Mouse (Mus musculus) embryonic facial prominence, embryonic 10.5 days (tissue): ENCODE measurements around the gene Socs3. TPM values are rescaled to one million over a fixed set of nuclear protein-coding genes. Genes with fewer than 3 reads are reported as not detected.

Experiments used
- DNase-seq: peaks from one replicate; pipeline ENCODE4 v3.0.0-alpha.2; 2017; ENCODE audit warnings: low spot score
- H3K27ac ChIP-seq: fragments of 300-500 bp; sonication (generic); replicated peaks from 2 replicates; pipeline ENCODE4 v1.5.1; 2016; ENCODE audit warnings: mild to moderate bottlenecking
- H3K27me3 ChIP-seq: fragments of 300-500 bp; sonication (generic); replicated peaks from 2 replicates; pipeline ENCODE4 v1.6.1; 2016; ENCODE audit warnings: low read depth, mild to moderate bottlenecking; ENCODE audit not compliant: poor library complexity, severe bottlenecking
- H3K36me3 ChIP-seq: fragments of 300-500 bp; sonication (generic); replicated peaks from 2 replicates; pipeline ENCODE4 v1.6.1; 2016; ENCODE audit warnings: mild to moderate bottlenecking, moderate library complexity
- H3K4me1 ChIP-seq: fragments of 300-500 bp; sonication (generic); 2 replicates; pipeline ENCODE4 v1.6.1; 2016
- H3K4me3 ChIP-seq: fragments of 300-500 bp; sonication (generic); 2 replicates; pipeline ENCODE4 v1.5.1; 2016; ENCODE audit warnings: mild to moderate bottlenecking, moderate library complexity
- H3K9me3 ChIP-seq: fragments of 300-500 bp; sonication (generic); 2 replicates; pipeline ENCODE4 v1.6.1; 2016; ENCODE audit warnings: mild to moderate bottlenecking
- WGBS: fragments of 180-500 bp; shearing (Covaris S2); methylation state at CpG from one replicate; pipeline ENCODE4 v1.1.7; 2016; 5-methylcytosine and 5-hydroxymethylcytosine counted together
- polyA plus RNA-seq: library from polyadenylated mRNA; unstranded; fragments of >200 nt; fragmentation: Nextera tagmentation; extraction: Ambion mirVana; gene quantifications from 2 replicates; pipeline ENCODE4 v1.2.1, GENCODE M21; 2016

Gene Socs3
- 13.6 and 16.7 TPM in 2 replicates for polyA plus RNA-seq

GRCm38 (mm10) chr11:117969945-117970872 is at the start of gene Socs3:
Socs3 (minus strand) TSS chr11:117970047.
- Histone ChIP-seq H3K4me3 (peak within 1 kb of the TSS; percentile 76), H3K9me3 (no peaks in the 10 kb centered on the region), H3K27ac (peak within 1 kb of the TSS; percentile 97), H3K36me3 (peaks cover 18% of the 10 kb centered on the region), H3K27me3 (peaks cover 75% of the 10 kb centered on the region), H3K4me1 (peaks cover 93% of the 10 kb centered on the region)
- 9% methylated on average over 21 of the region's 21 CpGs for WGBS
- DNase-seq = peak; percentile 93

- Histone ChIP-seq H3K27me3 (no peaks in the 10 kb centered on the region), H3K4me1 (peaks cover 23% of the 10 kb centered on the region), H3K27ac (no peak overlapping the region), H3K9me3 (no peaks in the 10 kb centered on the region), H3K36me3 (peaks cover 98% of the 10 kb centered on the region), H3K4me3 (no peak overlapping the region)
- 96% methylated on average over 4 of the region's 4 CpGs for WGBS
- DNase-seq = peak; percentile 29
These were observed 48.5 kb upstream of the Socs3 start for GRCm38 (mm10) chr11:118018328-118018727.

GRCm38 (mm10) chr11:118015381-118016145 is 45.7 kb upstream of the Socs3 start:
- 90% methylated on average over 8 of the region's 8 CpGs for WGBS
- peaks cover 32% of the 10 kb centered on the region for H3K4me1 ChIP-seq
- H3K36me3 ChIP-seq = peaks cover 93% of the 10 kb centered on the region
- H3K27me3 ChIP-seq = no peaks in the 10 kb centered on the region
- H3K9me3 ChIP-seq = no peaks in the 10 kb centered on the region
- H3K4me3 ChIP-seq = no peak overlapping the region
- DNase-seq = no peak
- H3K27ac ChIP-seq = no peak overlapping the region

- Histone ChIP-seq H3K27ac (no peak overlapping the region), H3K4me1 (peaks cover 39% of the 10 kb centered on the region), H3K27me3 (no peaks in the 10 kb centered on the region), H3K4me3 (no peak overlapping the region), H3K9me3 (no peaks in the 10 kb centered on the region), H3K36me3 (peaks cover 92% of the 10 kb centered on the region)
- 85% methylated on average over 12 of the region's 12 CpGs for WGBS
- DNase-seq = no peak
These were observed 44.6 kb upstream of the Socs3 start for GRCm38 (mm10) chr11:118014391-118014995.

GRCm38 (mm10) chr11:118013339-118013738 is 43.5 kb upstream of the Socs3 start:
- no peak overlapping the region for H3K4me3 ChIP-seq
- peaks cover 85% of the 10 kb centered on the region for H3K36me3 ChIP-seq
- H3K9me3 ChIP-seq = no peaks in the 10 kb centered on the region
- H3K27ac ChIP-seq = no peak overlapping the region
- no peaks in the 10 kb centered on the region for H3K27me3 ChIP-seq
- DNase-seq = no peak
- H3K4me1 ChIP-seq = peaks cover 51% of the 10 kb centered on the region
- 78% methylated on average over 2 of the region's 2 CpGs for WGBS

- Histone ChIP-seq H3K4me1 (peaks cover 58% of the 10 kb centered on the region), H3K27me3 (no peaks in the 10 kb centered on the region), H3K27ac (no peak overlapping the region), H3K36me3 (peaks cover 77% of the 10 kb centered on the region), H3K9me3 (no peaks in the 10 kb centered on the region), H3K4me3 (no peak overlapping the region)
- no peak for DNase-seq
- WGBS = 95% methylated on average over 1 of the region's 1 CpGs
These were observed 42.7 kb upstream of the Socs3 start for GRCm38 (mm10) chr11:118012595-118012994.

GRCm38 (mm10) chr11:118009865-118010571 is 40.2 kb upstream of the Socs3 start:
- Histone ChIP-seq H3K27ac (peak overlapping the region; percentile 2; the same call in 1 of the 2 replicates), H3K9me3 (no peaks in the 10 kb centered on the region), H3K27me3 (no peaks in the 10 kb centered on the region), H3K4me1 (peaks cover 57% of the 10 kb centered on the region), H3K36me3 (peaks cover 77% of the 10 kb centered on the region), H3K4me3 (no peak overlapping the region)
- 54% methylated on average over 4 of the region's 4 CpGs for WGBS
- DNase-seq = no peak

GRCm38 (mm10) chr11:118008843-118009242 is 39.0 kb upstream of the Socs3 start:
- Histone ChIP-seq H3K4me3 (no peak overlapping the region), H3K4me1 (peaks cover 51% of the 10 kb centered on the region), H3K36me3 (peaks cover 77% of the 10 kb centered on the region), H3K9me3 (no peaks in the 10 kb centered on the region), H3K27ac (0 out of 2 replicates have a peak overlapping the region, but pooled peaks have one; percentile 21), H3K27me3 (no peaks in the 10 kb centered on the region)
- DNase-seq = no peak
- WGBS = 84% methylated on average over 8 of the region's 8 CpGs

GRCm38 (mm10) chr11:118008144-118008805 is 38.4 kb upstream of the Socs3 start:
- WGBS = 39% methylated on average over 5 of the region's 5 CpGs
- no peak for DNase-seq
- Histone ChIP-seq H3K9me3 (no peaks in the 10 kb centered on the region), H3K27me3 (no peaks in the 10 kb centered on the region), H3K36me3 (peaks cover 77% of the 10 kb centered on the region), H3K27ac (peak overlapping the region; percentile 5; the same call in 1 of the 2 replicates), H3K4me1 (peaks cover 50% of the 10 kb centered on the region), H3K4me3 (no peak overlapping the region)

GRCm38 (mm10) chr11:118007460-118008143 is 37.8 kb upstream of the Socs3 start:
- DNase-seq = peak; percentile 31
- peaks cover 77% of the 10 kb centered on the region for H3K36me3 ChIP-seq
- peak overlapping the region; percentile 5; the same call in 1 of the 2 replicates for H3K27ac ChIP-seq

GRCm38 (mm10) chr11:118004217-118004616 is 34.4 kb upstream of the Socs3 start:
- H3K36me3 ChIP-seq = peaks cover 84% of the 10 kb centered on the region

More at GRCm38 (mm10) chr11:118007460-118008143, 37.8 kb upstream of the Socs3 start:
- no peaks in the 10 kb centered on the region for H3K27me3 ChIP-seq
- WGBS = 65% methylated on average over 8 of the region's 8 CpGs
- H3K4me3 ChIP-seq = no peak overlapping the region
- no peaks in the 10 kb centered on the region for H3K9me3 ChIP-seq
- peaks cover 45% of the 10 kb centered on the region for H3K4me1 ChIP-seq

More at GRCm38 (mm10) chr11:118004217-118004616, 34.4 kb upstream of the Socs3 start:
- whole genome bisulfite sequencing = 85% methylated on average over 5 of the region's 5 CpGs
- peaks cover 28% of the 10 kb centered on the region for H3K4me1 ChIP-seq
- no peaks in the 10 kb centered on the region for H3K9me3 ChIP-seq
- H3K27me3 ChIP-seq = no peaks in the 10 kb centered on the region
- no peak for DNase-seq
- no peak overlapping the region for H3K27ac ChIP-seq
- H3K4me3 ChIP-seq = no peak overlapping the region
